Mouse (Mus musculus) MEL (cell line): ENCODE measurements at regions not wholly inside any gene's neighbourhood (a gene's known extent, or its start where the extent isn't known, plus 50 kb on each side); places are given as distances from the start of the nearest gene placed in this dataset.
A peak's percentile ranks its signal among the peaks of the same experiment; 100 is the strongest.

Experiments used
- DNase-seq: peaks from one replicate; pipeline ENCODE4 v3.0.0; 2011; ENCODE audit warnings: low read depth, low spot score
- H3K27ac ChIP-seq: 2 replicates; pipeline ENCODE4 v1.5.1; 2012; ENCODE audit warnings: low read depth, mild to moderate bottlenecking, control low read depth, low read length, moderate library complexity; ENCODE audit not compliant: control insufficient read depth
- H3K27me3 ChIP-seq, 2 experiments: fragments of 150-350 bp in 1 of 2; sonication (generic) in 1 of 2; 2 replicates each; pipeline ENCODE4 v1.6.1; 2012; ENCODE audit warnings: low read length in 2 of 2, mild to moderate bottlenecking in 2 of 2, improper control_type of control experiment in 1 of 2, moderate library complexity in 1 of 2; ENCODE audit not compliant: insufficient read depth in 2 of 2, control insufficient read depth in 1 of 2
- H3K36me3 ChIP-seq, 2 experiments: 2 replicates each; pipeline ENCODE4 v1.6.1; 2012 to 2014; ENCODE audit warnings: low read length in 2 of 2, improper control_type of control experiment in 1 of 2, inconsistent platforms in 1 of 2, mild to moderate bottlenecking in 1 of 2; ENCODE audit not compliant: insufficient read depth in 2 of 2, control insufficient read depth in 1 of 2
- H3K4me1 ChIP-seq, 2 experiments: fragments of 150-350 bp in 1 of 2; sonication (generic) in 1 of 2; 2 replicates each; pipeline ENCODE4 v1.6.1; 2012; ENCODE audit warnings: low read length in 2 of 2, improper control_type of control experiment in 1 of 2, mild to moderate bottlenecking in 1 of 2; ENCODE audit not compliant: insufficient read depth in 2 of 2, control insufficient read depth in 1 of 2
- H3K4me3 ChIP-seq, 2 experiments: fragments of 150-350 bp in 1 of 2; sonication (generic) in 1 of 2; 2 replicates each; pipeline ENCODE4 v1.5.1; 2012; ENCODE audit warnings: low read depth in 2 of 2, low read length in 2 of 2, mild to moderate bottlenecking in 2 of 2, moderate library complexity in 2 of 2, control low read depth in 1 of 2, improper control_type of control experiment in 1 of 2; ENCODE audit not compliant: control insufficient read depth in 1 of 2, insufficient read depth in 1 of 2
- H3K79me2 ChIP-seq: 2 replicates; pipeline ENCODE4 v1.6.1; 2012; ENCODE audit warnings: mild to moderate bottlenecking, low read length, moderate library complexity; ENCODE audit not compliant: control insufficient read depth, poor library complexity, insufficient read depth
- H3K9ac ChIP-seq: 2 replicates; pipeline ENCODE4 v1.6.1; 2012; ENCODE audit warnings: low read depth, mild to moderate bottlenecking, control low read depth, low read length, moderate library complexity; ENCODE audit not compliant: control insufficient read depth, poor library complexity, severe bottlenecking
- H3K9me3 ChIP-seq: fragments of 150-350 bp; sonication (generic); replicated peaks from 2 replicates; pipeline ENCODE4 v1.6.1; 2012; ENCODE audit warnings: mild to moderate bottlenecking, low read length, improper control_type of control experiment, moderate library complexity; ENCODE audit not compliant: insufficient read depth
- CHD1 ChIP-seq: IDR thresholded peaks from 2 replicates; pipeline ENCODE4 v1.6.1; 2012; ENCODE audit warnings: low read depth, mild to moderate bottlenecking, inconsistent platforms, low read length, improper control_type of control experiment
- CHD2 ChIP-seq: IDR thresholded peaks from 2 replicates; pipeline ENCODE4 v1.6.1; 2011; ENCODE audit warnings: low read length, improper control_type of control experiment
- CTCF ChIP-seq, 3 experiments: IDR thresholded peaks in 2 of 3; conservative IDR thresholded peaks in 1 of 3; 2 replicates each; pipeline ENCODE4 v1.5.1; 2011 to 2012; ENCODE audit warnings: low read length in 3 of 3, low read depth in 2 of 3, mild to moderate bottlenecking in 2 of 3, improper control_type of control experiment in 1 of 3, inconsistent platforms in 1 of 3, mixed read lengths in 1 of 3, moderate library complexity in 1 of 3; ENCODE audit not compliant: control insufficient read depth in 1 of 3, insufficient read depth in 1 of 3, poor library complexity in 1 of 3, severe bottlenecking in 1 of 3
- E2F4 ChIP-seq: IDR thresholded peaks from 2 replicates; pipeline ENCODE4 v1.6.1; 2011; ENCODE audit warnings: low read depth, low read length, improper control_type of control experiment, borderline replicate concordance
- ELF1 ChIP-seq: IDR thresholded peaks from 2 replicates; pipeline ENCODE4 v1.6.1; 2014; ENCODE audit warnings: low read depth, mild to moderate bottlenecking, inconsistent platforms, low read length, improper control_type of control experiment, moderate library complexity
- ETS1 ChIP-seq: IDR thresholded peaks from 2 replicates; pipeline ENCODE4 v1.6.1; 2012; ENCODE audit warnings: low read depth, mild to moderate bottlenecking, inconsistent platforms, low read length, improper control_type of control experiment, moderate library complexity
- GABPA ChIP-seq: IDR thresholded peaks from 2 replicates; pipeline ENCODE4 v1.6.1; 2012; ENCODE audit warnings: low read depth, mild to moderate bottlenecking, inconsistent platforms, low read length, improper control_type of control experiment, moderate library complexity
- GATA1 ChIP-seq: IDR thresholded peaks from 2 replicates; pipeline ENCODE4 v1.6.1; 2011; ENCODE audit warnings: low read depth, low read length, improper control_type of control experiment
- JUND ChIP-seq: IDR thresholded peaks from 2 replicates; pipeline ENCODE4 v1.6.1; 2011; ENCODE audit warnings: low read depth, mild to moderate bottlenecking, improper control_type of control experiment, low read length
- KAT2A ChIP-seq: conservative IDR thresholded peaks from 2 replicates; pipeline ENCODE4 v1.6.1; 2012; ENCODE audit warnings: low read depth, low read length, improper control_type of control experiment, inconsistent platforms
- MAFK ChIP-seq: IDR thresholded peaks from 2 replicates; pipeline ENCODE4 v1.6.1; 2011; ENCODE audit warnings: low read depth, mild to moderate bottlenecking, low read length, improper control_type of control experiment, borderline replicate concordance
- MAX ChIP-seq: IDR thresholded peaks from 2 replicates; pipeline ENCODE4 v1.6.1; 2011; ENCODE audit warnings: low read length, improper control_type of control experiment
- MEF2A ChIP-seq: IDR thresholded peaks from 2 replicates; pipeline ENCODE4 v1.6.1; 2014; ENCODE audit warnings: low read depth, mild to moderate bottlenecking, inconsistent platforms, low read length, improper control_type of control experiment; ENCODE audit not compliant: poor library complexity, insufficient replicate concordance, severe bottlenecking; ENCODE audit errors: extremely low read depth
- MXI1 ChIP-seq: IDR thresholded peaks from 2 replicates; pipeline ENCODE4 v1.6.1; 2011; ENCODE audit warnings: mild to moderate bottlenecking, low read depth, low read length, improper control_type of control experiment
- MYB ChIP-seq: IDR thresholded peaks from 2 replicates; pipeline ENCODE4 v1.6.1; 2011; ENCODE audit warnings: mild to moderate bottlenecking, low read depth, low read length, improper control_type of control experiment
- MYC ChIP-seq: IDR thresholded peaks from 2 replicates; pipeline ENCODE4 v1.6.1; 2011; ENCODE audit warnings: low read depth, mild to moderate bottlenecking, low read length, improper control_type of control experiment, moderate library complexity
- NELFE ChIP-seq: IDR thresholded peaks from 2 replicates; pipeline ENCODE4 v1.6.1; 2011; ENCODE audit warnings: low read depth, low read length, improper control_type of control experiment
- NRF1 ChIP-seq: IDR thresholded peaks from 2 replicates; pipeline ENCODE4 v1.6.1; 2014; ENCODE audit warnings: low read depth, mild to moderate bottlenecking, inconsistent platforms, low read length, improper control_type of control experiment, moderate library complexity; ENCODE audit not compliant: poor library complexity, insufficient read depth, severe bottlenecking
- POLR2AphosphoS2 ChIP-seq: IDR thresholded peaks from 2 replicates; pipeline ENCODE4 v1.6.1; 2011; ENCODE audit warnings: low read length, improper control_type of control experiment
- RAD21 ChIP-seq: IDR thresholded peaks from 2 replicates; pipeline ENCODE4 v1.6.1; 2011; ENCODE audit warnings: mild to moderate bottlenecking, low read depth, low read length, improper control_type of control experiment
- RCOR1 ChIP-seq: IDR thresholded peaks from 2 replicates; pipeline ENCODE4 v1.6.1; 2012; ENCODE audit warnings: low read depth, mild to moderate bottlenecking, inconsistent platforms, low read length, improper control_type of control experiment
- SIN3A ChIP-seq: IDR thresholded peaks from 2 replicates; pipeline ENCODE4 v1.6.1; 2012; ENCODE audit warnings: low read length, improper control_type of control experiment, inconsistent platforms
- SMC3 ChIP-seq: IDR thresholded peaks from 2 replicates; pipeline ENCODE4 v1.6.1; 2011; ENCODE audit warnings: low read depth, low read length, improper control_type of control experiment
- UBTF ChIP-seq: IDR thresholded peaks from 2 replicates; pipeline ENCODE4 v1.6.1; 2012; ENCODE audit warnings: low read depth, mild to moderate bottlenecking, inconsistent platforms, low read length, improper control_type of control experiment, moderate library complexity, borderline replicate concordance; ENCODE audit not compliant: insufficient read depth
- USF1 ChIP-seq: IDR thresholded peaks from 2 replicates; pipeline ENCODE4 v1.6.1; 2014; ENCODE audit warnings: low read depth, mild to moderate bottlenecking, inconsistent platforms, low read length, improper control_type of control experiment, moderate library complexity
- ZKSCAN1 ChIP-seq: IDR thresholded peaks from 2 replicates; pipeline ENCODE4 v1.6.1; 2012; ENCODE audit warnings: low read depth, mild to moderate bottlenecking, inconsistent platforms, low read length, improper control_type of control experiment, moderate library complexity
- ZMIZ1 ChIP-seq: IDR thresholded peaks from 2 replicates; pipeline ENCODE4 v1.6.1; 2012; ENCODE audit warnings: low read depth, mild to moderate bottlenecking, inconsistent platforms, low read length, improper control_type of control experiment, moderate library complexity
- ZNF384 ChIP-seq: IDR thresholded peaks from 2 replicates; pipeline ENCODE4 v1.6.1; 2012; ENCODE audit warnings: low read depth, mild to moderate bottlenecking, inconsistent platforms, low read length, improper control_type of control experiment

- no peak overlapping the region for H3K4me3 ChIP-seq
- no peak overlapping the region for H3K9ac ChIP-seq
- no peaks in the 10 kb centered on the region for H3K9me3 ChIP-seq
- no peaks in the 10 kb centered on the region for H3K36me3 ChIP-seq
- DNase-seq, result no peak
- H3K27me3 ChIP-seq, result no peaks in the 10 kb centered on the region
- H3K4me1 ChIP-seq, result no peaks in the 10 kb centered on the region
- no peaks in the 10 kb centered on the region for H3K79me2 ChIP-seq
- H3K27ac ChIP-seq, result no peak overlapping the region
- TF ChIP-seq GABPA, result no peak
- no peak for TF ChIP-seq USF1
- no peak for TF ChIP-seq ZMIZ1
- TF ChIP-seq ZNF384, result no peak
- no peak for TF ChIP-seq POLR2AphosphoS2
- TF ChIP-seq SIN3A, result no peak
- no peak for TF ChIP-seq RCOR1
- no peak for TF ChIP-seq CHD1
- TF ChIP-seq CHD2, result no peak
- no peak for TF ChIP-seq KAT2A
- TF ChIP-seq ETS1, result no peak
- no peak for TF ChIP-seq NRF1
These were observed 57.3 kb downstream of the Edn1 start for GRCm38 (mm10) chr13:42358588-42358987.

DNA sequence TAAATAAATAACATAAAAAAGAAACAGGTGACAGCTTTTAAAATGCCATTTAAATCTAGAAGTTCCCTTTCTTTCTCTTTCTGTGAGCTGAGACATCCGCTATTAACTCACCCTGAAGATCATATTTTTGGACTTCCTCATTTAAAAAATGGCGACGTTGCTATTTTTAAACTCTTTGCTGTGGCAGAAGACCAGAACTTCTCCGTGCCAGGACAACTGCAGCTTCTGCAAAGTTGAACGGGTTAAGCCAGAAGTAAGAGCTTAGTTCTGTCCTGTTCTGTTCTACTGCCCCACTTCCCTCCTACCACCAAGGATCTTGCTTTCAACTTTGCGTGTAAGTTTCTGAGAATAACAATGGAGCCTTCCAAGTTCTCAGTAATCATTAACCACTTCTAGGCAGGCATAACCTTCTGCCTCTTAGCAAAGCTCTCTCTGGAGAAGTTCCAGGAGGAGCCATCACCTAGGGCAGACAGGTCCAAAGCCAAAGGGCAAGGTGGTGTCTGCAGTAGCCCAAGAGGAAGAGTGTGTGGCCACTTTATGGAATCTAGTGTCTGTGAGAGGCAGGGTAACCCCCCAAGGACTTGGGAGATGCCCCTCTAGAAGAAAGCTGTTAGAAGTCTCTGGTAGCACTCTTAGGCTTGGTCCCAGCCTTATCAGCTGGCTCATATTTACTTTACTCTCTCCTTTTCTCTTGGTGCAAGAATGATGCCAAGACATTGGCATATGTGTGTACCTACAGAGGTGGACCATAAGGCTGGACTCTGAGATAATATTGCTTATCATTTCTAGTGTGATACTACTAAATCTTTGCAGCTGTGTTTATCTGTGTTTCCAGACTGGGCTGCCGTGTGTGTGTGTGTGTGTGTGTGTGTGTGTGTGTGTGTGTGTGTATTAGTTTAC, 66.6 kb downstream of the Edn1 start:
- H3K79me2 ChIP-seq, result no peaks in the 10 kb centered on the region
- no peak overlapping the region for H3K27ac ChIP-seq
- TF ChIP-seq RAD21 (no peak), MYB (no peak), MEF2A (no peak), NELFE (no peak), JUND (no peak), ZMIZ1 (no peak), E2F4 (no peak), MAFK (no peak), UBTF (no peak), ZKSCAN1 (no peak), MXI1 (no peak), CTCF (IDR thresholded peaks at IDR 0.05 in 2 of 3, conservative IDR thresholded peaks at IDR 0.05 in 1 of 3; ENCODE audit: control insufficient read depth in 1 of 3, insufficient read depth in 1 of 3, low read depth in 2 of 3, low read length in 3 of 3, poor library complexity in 1 of 3, severe bottlenecking in 1 of 3) (no peak), MAX (no peak), GABPA (no peak), ELF1 (no peak), ZNF384 (no peak), MYC (no peak), SMC3 (no peak), GATA1 (no peak)
- DNase-seq, result peak; percentile 20
- no peaks in the 10 kb centered on the region for H3K36me3 ChIP-seq
- no peaks in the 10 kb centered on the region for H3K4me1 ChIP-seq
- no peaks in the 10 kb centered on the region for H3K9me3 ChIP-seq
- no peak overlapping the region for H3K9ac ChIP-seq
- no peak overlapping the region for H3K4me3 ChIP-seq
- no peaks in the 10 kb centered on the region for H3K27me3 ChIP-seq
